Mouse (Mus musculus) G1E (cell line): Measurements from ENCODE around the gene Grik3.

Experiments
- CTCF ChIP-seq: IDR thresholded peaks from 2 replicates; pipeline ENCODE4 v1.5.1; 2012; ENCODE audit warnings: low read depth, low read length, inconsistent platforms, mixed read lengths
- GATA1 ChIP-seq: IDR thresholded peaks from 2 replicates; pipeline ENCODE4 v1.6.1; 2012; ENCODE audit warnings: borderline replicate concordance, low read length, inconsistent platforms, mixed read lengths
- GATA2 ChIP-seq: IDR thresholded peaks from 2 replicates; pipeline ENCODE4 v1.6.1; 2012; ENCODE audit warnings: low read depth, low read length, inconsistent platforms, borderline replicate concordance

GRCm38 (mm10) chr4:125595011-125595410 lies 104.5 kb downstream of the Grik3 start:
- TF ChIP-seq CTCF (no peak), GATA1 (no peak), GATA2 (no peak)
